Mouse (Mus musculus): ENCODE measurements around the gene Ank3.
"Not testable (repeated sequence)": the region's sequence is repeated elsewhere in the genome, so short reads cannot be mapped to it uniquely, and the experiment has no call there.

The Ank3 gene

DNA sequence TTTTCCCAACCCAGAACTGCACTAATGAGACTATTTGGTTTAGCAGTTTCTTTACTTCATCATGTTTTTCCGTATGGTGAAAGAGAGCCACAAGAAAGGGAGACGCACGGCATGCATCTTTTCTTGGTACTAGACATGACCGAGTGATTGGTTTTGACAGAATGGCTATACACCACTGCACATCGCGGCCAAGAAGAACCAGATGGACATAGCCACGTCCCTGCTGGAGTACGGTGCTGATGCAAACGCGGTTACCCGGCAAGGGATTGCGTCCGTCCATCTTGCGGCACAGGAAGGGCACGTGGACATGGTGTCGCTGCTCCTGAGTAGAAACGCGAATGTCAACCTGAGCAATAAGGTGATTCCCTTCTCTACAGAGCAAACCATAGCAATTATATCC lies 493.6 kb downstream of the Ank3 start:
- no peak for DNase-seq (ENCODE audit: low read depth, low spot score)

DNA sequence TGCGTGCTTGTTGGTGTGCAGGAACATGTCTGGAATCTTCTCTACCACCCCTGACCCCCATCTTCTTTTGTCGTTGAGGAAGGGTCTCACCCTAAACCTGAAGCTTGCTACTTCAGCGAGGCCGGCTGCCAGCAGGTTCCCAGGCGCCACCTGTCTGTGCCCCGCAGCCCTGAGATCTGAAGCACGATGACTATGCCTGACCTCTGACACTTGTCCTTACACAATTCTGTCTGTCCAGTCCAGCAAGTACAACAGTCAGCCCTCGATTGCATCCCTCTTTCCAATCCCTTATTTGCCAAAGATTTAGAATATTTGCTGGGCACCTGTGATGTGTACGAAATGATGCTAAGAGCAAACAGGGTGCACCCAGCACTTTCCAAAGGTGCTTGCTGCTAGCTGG lies 497.0 kb downstream of the Ank3 start:
- no peak for DNase-seq (ENCODE audit: low read depth, low spot score)

GRCm38 (mm10) chr10:69897927-69898326 lies 499.4 kb downstream of the Ank3 start:
- no peak for DNase-seq (ENCODE audit: low read depth, low spot score)

- DNase-seq (ENCODE audit: low read depth, low spot score) = no peak
These were observed 500.2 kb downstream of the Ank3 start for GRCm38 (mm10) chr10:69898821-69899220.

DNA sequence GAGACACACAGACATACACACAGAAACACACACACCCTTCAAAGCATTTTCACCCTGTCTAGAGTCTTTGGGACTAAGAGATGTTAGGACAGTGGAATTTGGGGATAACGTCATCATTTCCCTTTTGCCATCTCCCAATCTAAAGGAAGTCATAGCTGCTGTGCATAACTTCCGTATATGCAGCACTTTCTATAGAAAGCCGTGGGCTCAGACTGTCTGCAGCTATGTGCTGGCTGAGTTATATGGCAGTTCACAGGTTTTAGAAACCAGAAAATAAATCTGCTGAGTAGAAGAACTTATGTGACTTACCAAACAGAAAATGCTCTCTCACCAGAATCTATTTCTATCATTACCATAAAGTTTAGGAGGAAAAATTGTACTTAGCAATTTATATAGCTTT lies 501.2 kb downstream of the Ank3 start:
- DNase-seq (ENCODE audit: low read depth, low spot score) = no peak

DNA sequence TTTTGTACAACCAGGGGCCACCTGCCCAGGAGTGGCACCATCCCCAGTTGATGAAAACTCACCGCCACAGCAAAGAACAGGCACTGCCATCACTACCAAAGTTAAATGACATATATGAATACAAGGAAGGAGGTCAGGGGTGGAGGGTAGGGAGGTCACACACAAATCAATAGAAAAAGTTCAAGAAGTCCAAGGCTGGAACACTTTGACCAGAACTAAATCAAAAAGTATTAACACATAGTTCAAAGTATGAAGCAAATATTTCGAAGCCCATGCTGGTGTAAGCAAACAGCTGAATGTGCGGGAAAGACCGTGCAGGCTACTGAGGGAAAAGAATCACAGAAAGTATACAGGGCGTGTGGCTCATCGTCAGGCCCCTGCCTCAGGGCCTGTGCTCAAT lies 503.5 kb downstream of the Ank3 start:
- DNase-seq (ENCODE audit: low read depth, low spot score) = no peak

- no peak for DNase-seq (ENCODE audit: low read depth, low spot score)
These were observed 505.7 kb downstream of the Ank3 start for GRCm38 (mm10) chr10:69904321-69904720.

DNA sequence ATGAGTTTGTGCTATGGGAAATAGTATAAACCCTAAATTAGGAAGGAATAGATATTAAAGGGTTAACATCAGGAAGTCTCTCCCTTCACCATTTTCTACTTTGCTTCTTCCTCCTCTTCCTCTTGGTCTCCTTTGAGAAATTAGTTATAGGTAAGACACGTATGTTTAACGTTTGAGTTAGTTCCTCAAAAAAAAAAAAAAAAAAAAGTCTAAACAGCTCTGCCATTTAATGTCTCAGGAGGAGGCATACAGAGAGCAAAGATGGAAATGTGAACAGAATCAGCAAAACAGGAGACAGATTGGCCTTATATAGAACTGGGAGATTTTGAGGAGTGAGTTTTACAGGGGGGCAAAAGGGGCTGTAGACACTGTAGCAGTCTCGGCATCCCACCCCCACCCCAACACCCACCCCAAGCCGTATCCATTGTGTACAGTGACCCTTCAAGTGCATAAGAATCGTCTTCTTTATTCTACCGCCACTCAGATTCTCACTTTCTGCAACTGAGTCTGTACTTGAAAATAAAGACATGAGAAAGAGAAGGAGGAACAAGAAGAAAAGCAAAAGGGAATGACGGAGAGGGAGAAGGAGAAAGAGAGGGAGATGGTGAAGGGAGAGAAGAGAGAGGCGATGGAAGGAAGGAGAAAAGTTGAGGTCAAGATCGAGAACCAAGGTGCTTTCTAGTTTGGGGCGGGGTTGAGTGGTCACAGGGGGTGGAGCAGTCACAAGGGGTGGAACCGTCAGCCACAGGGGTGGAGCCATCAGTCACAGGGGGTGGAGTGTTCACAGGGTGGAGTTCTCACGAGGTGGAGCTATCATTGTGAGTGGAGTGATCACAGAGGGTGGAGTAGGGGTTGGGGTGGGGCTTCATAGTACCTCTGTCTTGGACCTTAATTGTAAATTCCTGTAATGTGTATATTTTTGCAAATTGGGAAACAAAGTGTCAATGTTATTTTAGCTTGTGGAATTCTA lies 509.5 kb downstream of the Ank3 start:
- DNase-seq (ENCODE audit: low read depth, low spot score) = no peak

DNA sequence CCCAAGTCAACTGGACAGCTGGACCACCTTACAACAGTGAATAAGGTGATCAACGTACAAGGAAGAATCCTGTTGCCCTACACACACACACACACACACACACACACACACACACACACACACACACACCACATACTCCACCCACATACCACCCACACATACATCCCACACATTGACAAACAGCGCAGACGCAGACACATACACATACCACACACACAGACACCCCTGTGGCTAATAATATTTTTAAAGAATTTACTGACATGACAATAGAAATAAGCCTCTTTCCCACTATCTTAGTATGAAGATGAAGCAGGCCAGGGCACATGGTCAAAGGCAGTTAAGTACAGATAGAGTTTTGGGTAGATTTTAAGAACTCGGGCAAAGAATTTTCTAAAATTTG lies 511.3 kb downstream of the Ank3 start:
- DNase-seq (ENCODE audit: low read depth, low spot score) = no peak

GRCm38 (mm10) chr10:69910304-69910703 lies 511.7 kb downstream of the Ank3 start:
- peak; percentile 80 for DNase-seq (ENCODE audit: low read depth, low spot score)

DNA sequence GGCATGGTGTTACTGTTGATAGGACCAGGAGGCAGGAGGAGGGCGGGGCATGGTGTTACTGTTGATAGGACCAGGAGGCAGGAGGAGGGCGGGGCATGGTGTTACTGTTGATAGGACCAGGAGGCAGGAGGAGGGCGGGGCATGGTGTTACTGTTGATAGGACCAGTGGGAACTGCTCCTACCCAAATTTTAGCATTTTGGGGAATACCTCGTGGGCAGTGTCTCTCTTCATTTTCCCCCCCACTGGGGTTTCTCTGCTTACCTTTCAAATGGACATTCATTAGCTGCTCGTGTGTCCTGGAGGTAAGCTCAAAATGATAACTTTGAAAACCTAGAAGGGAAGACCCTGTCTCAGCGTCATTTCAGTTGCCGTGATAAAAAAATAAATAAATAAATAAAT lies 512.2 kb downstream of the Ank3 start:
- DNase-seq (ENCODE audit: low read depth, low spot score) = not testable (repeated sequence)

DNA sequence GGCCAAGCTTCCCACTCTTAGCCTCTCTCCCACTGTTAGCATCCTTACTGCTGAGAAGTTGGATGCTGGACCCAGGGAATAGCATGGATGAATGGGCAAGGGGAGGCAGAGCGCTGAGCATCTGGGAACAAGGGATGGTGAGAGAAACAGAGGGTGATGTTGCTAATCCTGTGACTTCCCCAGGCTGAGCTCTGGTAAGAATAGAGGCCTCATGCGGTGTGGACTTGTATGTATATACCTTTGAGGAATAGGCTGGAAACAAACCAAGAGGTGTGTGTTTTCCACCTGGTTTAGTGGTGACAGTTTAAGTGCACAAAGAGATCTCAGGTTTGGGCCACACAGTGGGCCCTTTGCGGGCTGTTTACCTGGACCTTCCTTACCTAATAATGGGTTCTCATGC lies 517.0 kb downstream of the Ank3 start:
- DNase-seq (ENCODE audit: low read depth, low spot score) = no peak

- no peak for DNase-seq (ENCODE audit: low read depth, low spot score)
These were observed 517.6 kb downstream of the Ank3 start for GRCm38 (mm10) chr10:69916205-69916604.

DNA sequence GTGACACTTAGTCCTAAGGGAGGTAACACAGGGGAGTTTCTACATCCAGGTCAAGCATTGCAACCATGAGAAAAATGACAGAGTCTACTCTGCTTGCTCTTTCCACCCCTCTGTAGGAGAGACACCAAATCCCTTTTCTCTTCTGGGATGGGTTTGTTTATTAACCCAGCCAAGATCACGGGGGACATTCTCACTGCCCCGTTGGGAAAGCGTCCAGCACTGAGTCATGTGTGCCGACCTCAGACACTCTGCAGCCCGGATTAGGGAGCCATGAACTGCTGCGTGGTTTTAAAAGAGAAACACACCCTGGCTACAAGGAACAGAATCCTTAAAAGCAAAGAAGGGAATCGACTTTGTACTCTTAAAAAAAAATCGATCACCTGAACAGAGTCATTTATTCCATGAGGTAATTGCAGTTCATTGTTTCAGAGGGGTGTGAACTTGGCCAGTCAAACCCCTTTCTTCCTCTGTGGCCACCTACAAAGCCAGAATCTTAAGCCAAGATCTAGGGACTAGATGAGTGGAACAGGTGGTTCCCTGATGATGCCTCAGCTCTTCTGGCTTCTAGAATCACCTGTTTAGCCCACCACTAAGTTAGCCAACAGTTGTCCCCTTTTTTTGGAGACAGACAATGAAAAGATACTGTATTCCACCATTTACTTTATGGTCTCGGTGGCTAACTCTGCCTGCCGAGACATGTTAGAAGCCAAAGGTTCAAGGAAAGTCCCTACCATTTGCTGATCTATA lies 518.3 kb downstream of the Ank3 start:
- DNase-seq (ENCODE audit: low read depth, low spot score) = peak; percentile 71

DNA sequence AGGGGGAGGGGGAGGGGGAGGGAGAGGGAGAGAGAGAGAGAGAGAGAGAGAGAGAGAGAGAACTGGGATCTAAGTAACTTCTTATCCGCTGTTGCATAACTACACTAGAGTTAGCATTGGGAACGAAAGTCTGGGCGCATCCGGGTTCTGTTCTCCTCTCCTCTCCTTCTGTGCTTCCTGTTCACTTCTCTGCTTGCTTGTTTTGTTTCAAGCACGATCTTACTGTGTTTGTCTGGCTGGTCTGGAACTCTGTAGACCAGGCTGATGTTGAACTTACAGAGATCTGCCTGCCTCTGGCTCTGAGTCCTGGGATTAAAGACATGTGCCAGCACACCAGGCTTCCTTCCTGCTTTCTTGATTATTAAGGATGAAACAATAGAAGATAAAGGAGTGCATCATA lies 519.1 kb downstream of the Ank3 start:
- no peak for DNase-seq (ENCODE audit: low read depth, low spot score)

GRCm38 (mm10) chr10:69918461-69919151 lies 520.0 kb downstream of the Ank3 start:
- DNase-seq (ENCODE audit: low read depth, low spot score) = no peak

GRCm38 (mm10) chr10:69919152-69919492 lies 520.5 kb downstream of the Ank3 start:
- no peak for DNase-seq (ENCODE audit: low read depth, low spot score)

DNA sequence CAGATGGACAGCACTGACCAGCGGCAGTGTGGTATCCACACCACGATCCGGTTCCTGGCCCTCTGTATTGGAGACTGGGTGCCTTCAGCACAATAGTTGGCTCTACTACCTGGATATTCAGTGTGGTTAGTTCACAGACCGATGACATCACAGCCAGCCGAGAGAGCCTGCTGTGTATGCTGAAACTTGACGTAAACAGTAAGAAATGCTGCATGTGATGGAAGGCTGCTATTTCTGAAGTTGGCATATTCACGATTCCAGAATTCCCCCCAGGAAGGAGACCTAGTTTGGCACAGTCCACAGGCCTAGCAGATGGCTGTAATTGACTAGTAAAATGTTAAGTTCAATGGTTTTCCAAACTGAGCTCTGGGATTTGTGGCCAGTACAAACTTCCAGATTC lies 521.2 kb downstream of the Ank3 start:
- DNase-seq (ENCODE audit: low read depth, low spot score) = no peak

- DNase-seq (ENCODE audit: low read depth, low spot score) = no peak
These were observed 523.5 kb downstream of the Ank3 start for GRCm38 (mm10) chr10:69922076-69922475.

DNA sequence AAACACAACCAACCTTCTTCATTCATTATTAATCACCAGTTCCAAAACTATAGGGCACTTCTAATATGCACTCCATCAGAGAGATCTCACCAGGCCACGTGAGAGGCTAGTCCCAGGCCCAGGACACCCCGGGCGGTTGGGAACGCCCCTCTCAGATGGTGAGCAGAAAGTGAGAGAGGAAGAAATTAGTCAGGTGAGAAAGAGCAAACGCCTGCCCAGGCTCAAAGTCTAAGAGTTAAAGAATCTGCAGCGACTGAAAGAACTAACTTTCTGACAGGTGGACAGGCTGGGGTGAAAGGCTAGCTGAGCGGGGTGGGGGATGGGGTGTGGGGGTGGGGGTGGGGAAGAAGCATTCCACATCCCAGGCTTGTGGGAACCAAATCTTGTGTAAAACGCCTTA lies 525.2 kb downstream of the Ank3 start:
- DNase-seq (ENCODE audit: low read depth, low spot score) = no peak

GRCm38 (mm10) chr10:69924321-69924720 lies 525.7 kb downstream of the Ank3 start:
- peak; percentile 70 for DNase-seq (ENCODE audit: low read depth, low spot score)

DNA sequence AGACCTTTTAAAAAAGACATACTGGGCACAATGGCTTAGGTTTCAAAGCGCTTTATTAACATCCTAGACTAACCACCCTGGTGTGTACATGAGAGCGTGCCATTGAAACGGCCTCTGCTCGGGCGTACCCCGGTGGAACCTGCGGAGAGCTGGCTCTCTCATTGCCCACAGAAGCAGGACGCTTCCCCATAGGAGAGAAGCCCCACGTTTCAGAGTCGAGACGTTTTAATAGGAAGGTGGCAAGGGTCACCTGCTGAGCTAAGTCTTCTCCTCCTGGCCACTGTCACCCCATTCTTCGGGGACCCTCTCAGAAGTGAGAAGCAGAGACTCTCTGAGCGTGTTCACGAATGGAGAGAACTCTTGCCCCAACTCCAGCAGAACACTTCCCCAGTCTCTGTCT lies 526.3 kb downstream of the Ank3 start:
- no peak for DNase-seq (ENCODE audit: low read depth, low spot score)

Data from skeletal muscle tissue, adult 2 months (tissue).